Mouse (Mus musculus) thymus, adult 2 months (tissue): ENCODE measurements around the gene F7. TPM values are rescaled to one million over a fixed set of nuclear protein-coding genes. Genes with fewer than 3 reads are reported as not detected.

Experiments used
- DNase-seq: peaks from one replicate; pipeline ENCODE4 v3.0.0; 2021
- H3K27ac ChIP-seq: fragments of 200-500 bp; 2 replicates; pipeline ENCODE4 v1.5.1; 2012; ENCODE audit warnings: low read length, control low read depth; ENCODE audit not compliant: control insufficient read depth, insufficient read depth
- H3K27me3 ChIP-seq: fragments of 200-500 bp; 2 replicates; pipeline ENCODE4 v1.6.1; 2012; ENCODE audit warnings: mild to moderate bottlenecking, low read length, moderate library complexity, mixed read lengths; ENCODE audit not compliant: control insufficient read depth, insufficient read depth
- H3K36me3 ChIP-seq: fragments of 200-500 bp; 2 replicates; pipeline ENCODE4 v1.6.1; 2012; ENCODE audit warnings: mild to moderate bottlenecking, low read length, moderate library complexity; ENCODE audit not compliant: control insufficient read depth, insufficient read depth
- H3K4me1 ChIP-seq: fragments of 200-500 bp; replicated peaks from 2 replicates; pipeline ENCODE4 v1.6.1; 2012; ENCODE audit warnings: low read length; ENCODE audit not compliant: control insufficient read depth, insufficient read depth
- H3K4me3 ChIP-seq: fragments of 200-500 bp; 2 replicates; pipeline ENCODE4 v1.5.1; 2012; ENCODE audit warnings: mild to moderate bottlenecking, low read length, control low read depth, moderate library complexity; ENCODE audit not compliant: control insufficient read depth, insufficient read depth
- CTCF ChIP-seq: fragments of 200-500 bp; IDR thresholded peaks from 2 replicates; pipeline ENCODE4 v1.5.1; 2012; ENCODE audit warnings: mild to moderate bottlenecking, control low read depth, low read length, moderate library complexity, borderline replicate concordance; ENCODE audit not compliant: control insufficient read depth, poor library complexity, insufficient read depth; ENCODE audit errors: extremely low read depth
- POLR2A ChIP-seq: fragments of 200-500 bp; IDR thresholded peaks from 2 replicates; pipeline ENCODE4 v1.6.1; 2012; ENCODE audit warnings: mild to moderate bottlenecking, low read length, control low read depth, moderate library complexity; ENCODE audit not compliant: control insufficient read depth, poor library complexity, insufficient read depth; ENCODE audit errors: extremely low read depth
- WGBS: fragments of 180-500 bp; shearing (Covaris S2); methylation state at CpG from one replicate; pipeline ENCODE4 v1.1.7; 2018; 5-methylcytosine and 5-hydroxymethylcytosine counted together
- polyA plus RNA-seq: library from polyadenylated mRNA; depleted of rRNA; stranded (reverse); fragments of >200 nt; gene quantifications from 2 replicates; pipeline ENCODE4 v1.2.3, GENCODE M21; 2012

Gene F7
- polyA plus RNA-seq, 1 experiment: 0.22 TPM

DNA sequence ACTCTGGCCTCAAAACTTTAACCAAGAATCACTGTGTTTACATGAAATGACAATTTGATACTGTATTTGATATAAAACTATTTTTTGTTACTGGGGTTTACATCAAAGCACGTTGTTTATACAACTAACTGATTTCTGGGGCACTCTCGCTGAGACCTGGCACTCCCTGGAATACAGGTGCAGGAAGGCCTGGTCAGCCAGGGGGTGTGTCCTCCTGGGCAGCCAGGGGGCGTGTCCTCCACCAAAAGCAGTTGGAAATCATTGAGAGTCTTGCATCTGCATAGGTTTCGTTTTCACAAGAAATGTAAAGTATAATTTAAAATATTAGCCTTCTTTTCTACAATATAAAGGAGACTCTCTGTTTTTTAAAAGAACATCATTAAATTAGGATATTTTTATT is 6.3 kb upstream of the F7 start:
- no peak for DNase-seq
- H3K27ac ChIP-seq: no peak overlapping the region
- no peaks in the 10 kb centered on the region for H3K36me3 ChIP-seq
- H3K27me3 ChIP-seq: no peaks in the 10 kb centered on the region
- TF ChIP-seq CTCF (no peak), POLR2A (no peak)
- no peak overlapping the region for H3K4me3 ChIP-seq
- 70% methylated on average over 4 of the region's 4 CpGs for WGBS
- H3K4me1 ChIP-seq: no peaks in the 10 kb centered on the region

DNA sequence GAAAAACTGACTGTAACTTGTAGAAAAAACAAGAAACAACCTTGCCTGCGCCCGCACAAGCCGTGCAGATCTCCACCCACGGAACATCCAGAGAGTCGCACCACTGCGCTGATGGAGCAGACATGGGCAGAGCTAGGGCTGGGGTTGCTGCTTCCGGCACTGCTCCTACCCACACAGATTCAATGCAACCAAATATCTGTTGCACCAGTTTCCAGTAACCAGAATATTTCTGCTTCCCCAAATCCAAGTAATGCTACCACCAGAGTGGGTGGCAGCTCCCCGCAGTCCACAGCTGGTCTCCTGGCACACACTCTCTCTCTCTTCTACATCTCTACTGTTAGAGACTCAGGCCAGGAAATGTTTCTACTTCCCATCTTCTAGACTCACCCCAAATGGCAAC is 4.0 kb upstream of the F7 start:
- TF ChIP-seq CTCF: no peak
- no peak for TF ChIP-seq POLR2A
- Histone ChIP-seq H3K36me3 (no peaks in the 10 kb centered on the region), H3K4me1 (no peaks in the 10 kb centered on the region), H3K27ac (no peak overlapping the region), H3K27me3 (no peaks in the 10 kb centered on the region), H3K4me3 (no peak overlapping the region)
- WGBS: 91% methylated on average over 8 of the region's 8 CpGs
- no peak for DNase-seq

DNA sequence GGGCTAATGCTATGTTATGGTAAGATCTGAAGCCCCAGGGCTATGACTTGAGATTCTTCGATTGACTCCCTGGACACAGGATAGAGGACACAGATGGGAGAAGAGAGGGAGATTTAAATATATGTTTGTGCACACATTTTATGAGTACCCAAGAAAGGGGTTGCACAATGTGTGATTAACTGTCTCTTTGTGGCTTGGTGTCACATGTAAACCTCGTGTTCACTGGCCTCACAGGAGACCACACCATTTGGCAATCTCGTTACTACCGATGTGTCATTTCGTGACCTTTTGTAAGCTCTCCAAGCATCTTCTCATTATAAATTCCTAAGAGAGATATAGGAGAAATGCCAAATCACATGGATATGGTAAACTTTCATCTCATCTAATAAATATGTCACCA is 1.8 kb downstream of the F7 start:
- H3K4me1 ChIP-seq: no peaks in the 10 kb centered on the region

DNA sequence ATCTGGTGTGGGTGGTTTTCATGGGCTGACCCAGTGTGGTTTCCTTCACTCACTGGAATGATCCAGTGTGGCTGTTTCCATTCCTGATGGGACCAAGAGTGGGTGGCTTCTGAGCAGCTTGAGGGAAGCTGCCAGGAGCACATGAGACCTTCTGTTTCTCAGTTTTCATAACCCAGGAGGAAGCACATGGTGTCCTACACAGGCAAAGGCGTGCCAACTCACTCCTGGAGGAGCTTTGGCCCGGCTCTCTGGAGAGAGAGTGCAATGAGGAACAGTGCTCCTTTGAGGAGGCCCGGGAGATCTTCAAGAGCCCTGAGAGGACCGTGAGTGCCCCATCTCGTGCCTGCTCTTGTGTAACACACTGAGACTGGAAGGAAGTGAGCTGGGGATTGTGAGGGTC is 2.6 kb downstream of the F7 start:
- TF ChIP-seq POLR2A (no peak), CTCF (no peak)
- H3K27me3 ChIP-seq: no peaks in the 10 kb centered on the region

More for the DNA sequence above, 1.8 kb downstream of the F7 start:
- 75% methylated on average over 5 of the region's 5 CpGs for WGBS
- Histone ChIP-seq H3K4me3 (no peak overlapping the region), H3K27me3 (no peaks in the 10 kb centered on the region), H3K36me3 (no peaks in the 10 kb centered on the region), H3K27ac (no peak overlapping the region)
- DNase-seq: no peak
- no peak for TF ChIP-seq POLR2A

DNA sequence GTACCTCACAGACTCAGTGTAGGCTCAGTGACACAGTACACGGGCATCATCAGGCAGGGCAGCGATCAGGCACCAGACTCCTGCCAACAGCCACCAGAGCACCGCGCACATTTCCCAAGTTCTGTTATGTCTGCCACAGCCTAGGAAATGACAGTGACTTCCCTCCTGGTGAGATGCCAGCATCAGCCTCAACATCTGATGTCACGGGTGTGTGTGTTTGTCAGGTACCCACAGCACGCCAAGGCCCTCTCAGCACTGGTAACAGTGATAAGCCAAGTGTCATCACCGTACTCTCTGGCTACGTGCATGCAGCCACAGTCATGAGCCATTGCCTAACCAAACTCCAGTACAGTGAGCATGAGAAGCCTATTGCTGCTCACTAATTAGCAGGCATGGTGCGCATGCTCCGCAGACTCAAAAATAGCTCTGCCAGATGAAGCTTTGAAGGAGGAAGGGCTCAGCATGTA is 10.5 kb downstream of the F7 start:
- TF ChIP-seq CTCF: no peak
- TF ChIP-seq POLR2A: no peak
- H3K4me1 ChIP-seq: no peaks in the 10 kb centered on the region
- 76% methylated on average over 10 of the region's 10 CpGs for WGBS
- no peak overlapping the region for H3K4me3 ChIP-seq
- DNase-seq: no peak
- no peaks in the 10 kb centered on the region for H3K36me3 ChIP-seq
- no peaks in the 10 kb centered on the region for H3K27me3 ChIP-seq
- H3K27ac ChIP-seq: no peak overlapping the region

More for the DNA sequence above, 2.6 kb downstream of the F7 start:
- DNase-seq: no peak
- no peaks in the 10 kb centered on the region for H3K4me1 ChIP-seq
- no peak overlapping the region for H3K4me3 ChIP-seq
- no peak overlapping the region for H3K27ac ChIP-seq
- WGBS: 35% methylated on average over 5 of the region's 5 CpGs
- H3K36me3 ChIP-seq: no peaks in the 10 kb centered on the region

DNA sequence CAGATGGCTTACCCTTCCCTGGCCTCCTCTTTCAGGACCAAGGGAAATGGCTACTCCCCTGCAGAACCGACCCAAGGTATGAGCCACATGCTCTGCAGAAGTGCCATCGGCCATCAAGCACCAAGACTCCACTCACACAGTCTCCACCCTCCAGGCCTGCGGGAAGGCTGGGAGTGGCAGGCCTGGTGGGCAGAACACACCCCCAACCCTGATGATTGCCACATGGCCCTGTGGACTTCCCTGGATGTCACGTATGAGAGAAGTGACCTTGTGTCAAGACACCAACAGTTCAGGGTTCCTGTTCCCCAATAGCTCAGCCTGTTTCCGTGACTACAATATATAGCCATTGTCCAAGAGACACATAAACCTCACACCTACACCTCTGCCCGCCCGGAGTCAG is 11.2 kb downstream of the F7 start, which contains the start of gene F10:
F10 (plus strand) TSS at position 294 of the 400 bp plus-strand sequence.
- no peak within 1 kb of the TSS for H3K27ac ChIP-seq
- 92% methylated on average over 7 of the region's 7 CpGs for WGBS
- TF ChIP-seq POLR2A (no peak), CTCF (no peak)
- H3K4me1 ChIP-seq: no peaks in the 10 kb centered on the region
- no peak for DNase-seq
- no peaks in the 10 kb centered on the region for H3K27me3 ChIP-seq
- no peak within 1 kb of the TSS for H3K4me3 ChIP-seq
- H3K36me3 ChIP-seq: no peaks in the 10 kb centered on the region

DNA sequence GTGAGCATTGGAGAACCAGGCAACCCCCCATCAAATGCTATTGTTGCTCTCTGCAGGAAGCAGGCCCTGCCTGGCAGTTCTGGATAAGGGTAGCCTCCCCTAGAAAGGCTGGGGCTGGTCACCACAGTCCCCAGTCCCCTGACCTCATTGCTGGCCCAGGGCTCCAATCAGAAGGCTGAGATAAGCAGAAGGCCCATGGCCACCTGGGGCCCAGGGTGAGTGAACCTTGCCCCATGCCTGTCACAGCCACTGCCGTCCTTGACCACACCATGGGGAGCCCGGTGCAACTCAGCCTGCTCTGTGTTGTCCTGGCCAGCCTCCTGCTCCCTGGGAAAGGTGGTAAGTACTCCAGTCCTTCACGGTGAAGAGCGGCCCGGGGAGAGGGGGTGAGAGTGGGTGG is 11.7 kb downstream of the F7 start:
- no peak overlapping the region for H3K27ac ChIP-seq

More for the DNA sequence above, 11.7 kb downstream of the F7 start:
- TF ChIP-seq POLR2A (no peak), CTCF (no peak)
- no peaks in the 10 kb centered on the region for H3K4me1 ChIP-seq
- no peak for DNase-seq
- no peaks in the 10 kb centered on the region for H3K27me3 ChIP-seq
- WGBS: 91% methylated on average over 5 of the region's 5 CpGs
- no peak overlapping the region for H3K4me3 ChIP-seq
- H3K36me3 ChIP-seq: no peaks in the 10 kb centered on the region
